Mouse (Mus musculus) liver, adult 2 months (tissue): ENCODE results near the gene Gm21518. TPM values are rescaled to one million over a fixed set of nuclear protein-coding genes. Genes with fewer than 3 reads are reported as not detected.
"Not testable (repeated sequence)": the region's sequence is repeated elsewhere in the genome, so short reads cannot be mapped to it uniquely, and the experiment has no call there.

Source experiments
- DNase-seq: peaks from one replicate; pipeline ENCODE4 v3.0.0-alpha.2; 2011; ENCODE audit warnings: low read depth, low spot score; ENCODE audit errors: extremely low read depth
- H3K27ac ChIP-seq: fragments of 200-500 bp; replicated peaks from 2 replicates; pipeline ENCODE4 v1.5.1; 2012; ENCODE audit warnings: low read depth, mild to moderate bottlenecking, control low read depth, inconsistent platforms, low read length; ENCODE audit not compliant: insufficient read depth
- H3K27me3 ChIP-seq: fragments of 200-500 bp; 2 replicates; pipeline ENCODE4 v1.6.1; 2012; ENCODE audit warnings: mild to moderate bottlenecking, moderate library complexity, low read length, inconsistent platforms; ENCODE audit not compliant: control insufficient read depth, insufficient read depth
- H3K36me3 ChIP-seq: fragments of 200-500 bp; 2 replicates; pipeline ENCODE4 v1.6.1; 2012; ENCODE audit warnings: low read length, inconsistent platforms; ENCODE audit not compliant: control insufficient read depth, insufficient read depth
- H3K4me1 ChIP-seq: fragments of 200-500 bp; 2 replicates; pipeline ENCODE4 v1.6.1; 2011; ENCODE audit warnings: low read length; ENCODE audit not compliant: control insufficient read depth, insufficient read depth
- H3K4me3 ChIP-seq: fragments of 200-500 bp; 2 replicates; pipeline ENCODE4 v1.5.1; 2011; ENCODE audit warnings: low read depth, mild to moderate bottlenecking, control low read depth, low read length, moderate library complexity; ENCODE audit not compliant: insufficient read depth
- H3K79me2 ChIP-seq: fragments of 200-500 bp; 2 replicates; pipeline ENCODE4 v1.6.1; 2012; ENCODE audit warnings: inconsistent platforms, mild to moderate bottlenecking, low read length, moderate library complexity; ENCODE audit not compliant: control insufficient read depth, insufficient read depth
- H3K9ac ChIP-seq: fragments of 200-500 bp; 2 replicates; pipeline ENCODE4 v1.6.1; 2012; ENCODE audit warnings: low read depth, mild to moderate bottlenecking, control low read depth, inconsistent platforms, low read length
- WGBS: fragments of 180-500 bp; shearing (Covaris S2); methylation state at CpG from one replicate; pipeline ENCODE4 v1.1.7; 2018; 5-methylcytosine and 5-hydroxymethylcytosine counted together
- polyA plus RNA-seq: library from polyadenylated mRNA; depleted of rRNA; stranded (reverse); fragments of >200 nt; gene quantifications from 2 replicates; pipeline ENCODE4 v1.2.3, GENCODE M21; 2012; rRNA removed
- total RNA-seq: library from RNA; depleted of rRNA; stranded (reverse); fragments of >200 nt; gene quantifications from 2 replicates; pipeline ENCODE4 v1.2.3, GENCODE M21; 2014; rRNA removed

The Gm21518 gene
- total RNA-seq: not detected in 2 replicates
- polyA plus RNA-seq: not detected in 2 replicates

GRCm38 (mm10) chrY:62190566-62190965 is at the start of gene Gm21518:
Gene Gm21518 (plus strand): TSS chrY:62190866.
- not testable (repeated sequence) for H3K27ac ChIP-seq, H3K4me3 ChIP-seq, DNase-seq, H3K79me2 ChIP-seq, H3K9ac ChIP-seq, H3K4me1 ChIP-seq, H3K27me3 ChIP-seq, H3K36me3 ChIP-seq
- WGBS: no CpG with 5 or more reads among the region's 6 CpGs
